Mouse (Mus musculus): ENCODE measurements at regions not wholly inside any gene's neighbourhood (a gene's known extent, or its start where the extent isn't known, plus 50 kb on each side); places are given as distances from the start of the nearest gene placed in this dataset.

DNA sequence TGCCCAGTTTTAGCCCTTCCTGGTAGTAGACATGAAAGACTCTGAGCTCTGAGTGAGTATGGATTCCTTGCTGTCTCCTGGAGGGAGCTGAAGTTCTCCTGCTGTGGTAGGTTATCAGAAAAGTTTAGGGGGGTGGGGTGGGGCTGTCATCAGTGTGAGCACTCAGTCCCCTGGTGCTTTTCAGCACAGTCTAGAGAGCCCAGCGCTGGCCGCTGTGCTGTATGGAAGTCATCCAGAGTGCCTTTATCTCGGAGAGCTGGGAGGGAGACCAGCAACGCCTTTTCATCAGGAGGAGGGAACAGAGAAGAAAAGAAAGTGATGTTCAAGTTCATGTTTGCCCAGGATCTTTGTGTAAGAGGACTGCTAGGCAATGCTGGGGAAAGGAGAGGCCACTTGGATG is 163.6 kb downstream of the Cyp26b1 start:
- Histone ChIP-seq H3K9ac (ENCODE audit: low read depth, low read length) (no peak overlapping the region), H3K4me1 (ENCODE audit: control insufficient read depth, insufficient read depth, low read length) (no peaks in the 10 kb centered on the region), H3K27me3 (ENCODE audit: control insufficient read depth, insufficient read depth, low read length) (peaks cover 68% of the 10 kb centered on the region), H3K4me3 (ENCODE audit: low read length) (no peak overlapping the region), H3K4me2 (replicated peaks; ENCODE audit: low read depth, low read length) (no peak overlapping the region), H3K36me3 (ENCODE audit: control insufficient read depth, insufficient read depth, low read length) (no peaks in the 10 kb centered on the region), H3K27ac (ENCODE audit: low read depth, low read length) (no peak overlapping the region), H3K9me3 (ENCODE audit: control insufficient read depth, low read length) (no peaks in the 10 kb centered on the region)
- WGBS, result 54% methylated on average over 4 of the region's 4 CpGs
- ATAC-seq (ENCODE audit: low FRiP score, low TSS enrichment), result no peak

GRCm38 (mm10) chr6:84429247-84429646 is 164.5 kb downstream of the Cyp26b1 start:
- no peak for ATAC-seq (ENCODE audit: low FRiP score, low TSS enrichment)
- Histone ChIP-seq H3K36me3 (ENCODE audit: control insufficient read depth, insufficient read depth, low read length) (no peaks in the 10 kb centered on the region), H3K4me2 (replicated peaks; ENCODE audit: low read depth, low read length) (no peak overlapping the region), H3K4me1 (ENCODE audit: control insufficient read depth, insufficient read depth, low read length) (no peaks in the 10 kb centered on the region), H3K27ac (ENCODE audit: low read depth, low read length) (no peak overlapping the region), H3K27me3 (ENCODE audit: control insufficient read depth, insufficient read depth, low read length) (peaks cover 70% of the 10 kb centered on the region), H3K9ac (ENCODE audit: low read depth, low read length) (no peak overlapping the region), H3K4me3 (ENCODE audit: low read length) (no peak overlapping the region), H3K9me3 (ENCODE audit: control insufficient read depth, low read length) (no peaks in the 10 kb centered on the region)
- 80% methylated on average over 8 of the region's 8 CpGs for WGBS

GRCm38 (mm10) chr6:84426691-84427090 is 167.0 kb downstream of the Cyp26b1 start:
- H3K27me3 ChIP-seq (ENCODE audit: control insufficient read depth, insufficient read depth, low read length), result peaks cover 75% of the 10 kb centered on the region
- ATAC-seq (ENCODE audit: low FRiP score, low TSS enrichment), result peak; percentile 60; the same call in 1 of the 2 replicates

DNA sequence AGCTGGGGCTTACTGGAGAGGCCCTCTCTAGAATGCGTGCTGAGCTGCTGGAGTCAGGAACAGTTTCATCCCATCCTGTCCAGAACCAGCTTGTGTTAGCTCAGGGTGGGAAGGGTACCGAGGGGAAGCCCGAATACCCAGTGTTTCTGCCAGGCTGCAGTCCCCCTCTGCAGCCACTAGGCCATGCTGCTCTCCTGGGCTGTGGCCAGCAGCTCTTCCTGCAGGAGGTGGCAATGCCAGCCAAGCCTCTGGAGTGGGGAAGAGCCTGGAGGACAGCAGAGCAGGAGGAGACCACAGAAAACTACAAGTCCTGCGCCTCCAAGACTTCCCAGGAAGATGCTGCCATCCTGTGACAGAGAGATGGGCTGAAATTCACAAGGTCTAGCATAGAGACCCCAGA is 167.9 kb downstream of the Cyp26b1 start:
- WGBS, result 52% methylated on average over 4 of the region's 4 CpGs
- ATAC-seq (ENCODE audit: low FRiP score, low TSS enrichment), result no peak
- no peak overlapping the region for H3K27ac ChIP-seq (ENCODE audit: low read depth, low read length)

More at GRCm38 (mm10) chr6:84426691-84427090, 167.0 kb downstream of the Cyp26b1 start:
- Histone ChIP-seq H3K36me3 (ENCODE audit: control insufficient read depth, insufficient read depth, low read length) (no peaks in the 10 kb centered on the region), H3K9ac (ENCODE audit: low read depth, low read length) (no peak overlapping the region), H3K9me3 (ENCODE audit: control insufficient read depth, low read length) (no peaks in the 10 kb centered on the region), H3K4me2 (replicated peaks; ENCODE audit: low read depth, low read length) (no peak overlapping the region), H3K4me1 (ENCODE audit: control insufficient read depth, insufficient read depth, low read length) (no peaks in the 10 kb centered on the region), H3K27ac (ENCODE audit: low read depth, low read length) (no peak overlapping the region), H3K4me3 (ENCODE audit: low read length) (no peak overlapping the region)
- WGBS, result 23% methylated on average over 8 of the region's 8 CpGs

DNA sequence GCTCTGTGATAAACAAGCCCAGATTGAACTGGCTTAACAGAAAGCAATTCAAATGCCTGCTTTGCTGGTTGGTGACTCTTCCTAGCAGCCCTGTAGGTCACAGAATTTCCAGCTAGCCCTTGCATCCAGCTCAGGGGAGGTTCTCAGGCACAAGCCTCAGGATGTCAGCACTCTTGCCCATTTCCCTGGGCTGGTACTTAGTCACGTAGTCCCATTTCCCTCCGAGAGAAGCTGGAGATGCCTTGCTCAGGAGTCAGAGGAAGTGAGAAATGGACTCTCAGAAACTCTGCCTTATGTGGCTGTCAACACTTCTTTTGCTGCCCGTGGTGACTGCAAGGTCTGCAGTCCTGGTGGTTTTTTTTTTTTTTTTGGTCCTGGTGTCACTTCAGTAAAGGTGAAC is 170.8 kb downstream of the Cyp26b1 start:
- H3K4me3 ChIP-seq (ENCODE audit: low read length), result no peak overlapping the region
- H3K9me3 ChIP-seq (ENCODE audit: control insufficient read depth, low read length), result no peaks in the 10 kb centered on the region
- no peaks in the 10 kb centered on the region for H3K4me1 ChIP-seq (ENCODE audit: control insufficient read depth, insufficient read depth, low read length)
- no peak overlapping the region for H3K9ac ChIP-seq (ENCODE audit: low read depth, low read length)
- no peak overlapping the region for H3K4me2 ChIP-seq (replicated peaks; ENCODE audit: low read depth, low read length)
- ATAC-seq (ENCODE audit: low FRiP score, low TSS enrichment), result no peak
- no peaks in the 10 kb centered on the region for H3K36me3 ChIP-seq (ENCODE audit: control insufficient read depth, insufficient read depth, low read length)
- H3K27ac ChIP-seq (ENCODE audit: low read depth, low read length), result no peak overlapping the region
- WGBS, result 43% methylated on average over 3 of the region's 3 CpGs
- H3K27me3 ChIP-seq (ENCODE audit: control insufficient read depth, insufficient read depth, low read length), result peaks cover 85% of the 10 kb centered on the region

More for the DNA sequence above, 167.9 kb downstream of the Cyp26b1 start:
- Histone ChIP-seq H3K4me2 (replicated peaks; ENCODE audit: low read depth, low read length) (no peak overlapping the region), H3K36me3 (ENCODE audit: control insufficient read depth, insufficient read depth, low read length) (no peaks in the 10 kb centered on the region), H3K9ac (ENCODE audit: low read depth, low read length) (no peak overlapping the region), H3K27me3 (ENCODE audit: control insufficient read depth, insufficient read depth, low read length) (peaks cover 77% of the 10 kb centered on the region), H3K9me3 (ENCODE audit: control insufficient read depth, low read length) (no peaks in the 10 kb centered on the region), H3K4me1 (ENCODE audit: control insufficient read depth, insufficient read depth, low read length) (no peaks in the 10 kb centered on the region), H3K4me3 (ENCODE audit: low read length) (no peak overlapping the region)

- Histone ChIP-seq H3K4me3 (ENCODE audit: low read length) (no peak overlapping the region), H3K4me1 (ENCODE audit: control insufficient read depth, insufficient read depth, low read length) (0 out of 2 replicates have a peak, but pooled peaks cover 5% of the 10 kb centered on the region), H3K36me3 (ENCODE audit: control insufficient read depth, insufficient read depth, low read length) (no peaks in the 10 kb centered on the region), H3K4me2 (replicated peaks; ENCODE audit: low read depth, low read length) (no peak overlapping the region), H3K27me3 (ENCODE audit: control insufficient read depth, insufficient read depth, low read length) (peaks cover 68% of the 10 kb centered on the region), H3K9ac (ENCODE audit: low read depth, low read length) (no peak overlapping the region), H3K9me3 (ENCODE audit: control insufficient read depth, low read length) (no peaks in the 10 kb centered on the region), H3K27ac (ENCODE audit: low read depth, low read length) (no peak overlapping the region)
- no peak for ATAC-seq (ENCODE audit: low FRiP score, low TSS enrichment)
- 78% methylated on average over 2 of the region's 2 CpGs for WGBS
Observed at GRCm38 (mm10) chr6:84419691-84420090, 174.0 kb downstream of the Cyp26b1 start.

DNA sequence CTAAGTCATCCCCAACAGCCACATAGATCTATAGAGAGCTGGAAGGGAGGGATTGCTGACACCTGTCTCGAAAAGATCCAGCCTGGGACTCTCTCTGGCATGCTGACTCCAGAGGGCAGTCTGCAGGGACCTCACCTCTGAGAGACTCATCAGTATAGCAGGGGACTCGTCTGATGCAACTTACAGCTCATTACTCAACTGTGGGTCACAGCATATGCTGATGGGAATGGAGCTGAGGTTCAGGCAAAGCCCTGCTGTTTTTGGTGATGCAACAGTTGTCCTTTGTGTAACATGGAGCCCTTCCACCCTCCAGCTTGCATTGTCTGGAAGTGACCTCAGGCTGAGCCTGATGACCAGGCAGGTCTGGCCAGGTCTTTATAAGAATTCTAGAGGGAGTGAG is 174.4 kb downstream of the Cyp26b1 start:
- Histone ChIP-seq H3K4me3 (ENCODE audit: low read length) (no peak overlapping the region), H3K4me2 (replicated peaks; ENCODE audit: low read depth, low read length) (no peak overlapping the region), H3K9me3 (ENCODE audit: control insufficient read depth, low read length) (no peaks in the 10 kb centered on the region), H3K27ac (ENCODE audit: low read depth, low read length) (no peak overlapping the region), H3K27me3 (ENCODE audit: control insufficient read depth, insufficient read depth, low read length) (peaks cover 68% of the 10 kb centered on the region), H3K36me3 (ENCODE audit: control insufficient read depth, insufficient read depth, low read length) (no peaks in the 10 kb centered on the region), H3K4me1 (ENCODE audit: control insufficient read depth, insufficient read depth, low read length) (0 out of 2 replicates have a peak, but pooled peaks cover 5% of the 10 kb centered on the region), H3K9ac (ENCODE audit: low read depth, low read length) (no peak overlapping the region)
- no peak for ATAC-seq (ENCODE audit: low FRiP score, low TSS enrichment)
- 52% methylated on average over 2 of the region's 2 CpGs for WGBS

- Histone ChIP-seq H3K9ac (ENCODE audit: low read depth, low read length) (no peak overlapping the region), H3K27ac (ENCODE audit: low read depth, low read length) (no peak overlapping the region), H3K27me3 (ENCODE audit: control insufficient read depth, insufficient read depth, low read length) (peaks cover 74% of the 10 kb centered on the region), H3K4me3 (ENCODE audit: low read length) (no peak overlapping the region), H3K4me1 (ENCODE audit: control insufficient read depth, insufficient read depth, low read length) (0 out of 2 replicates have a peak, but pooled peaks cover 5% of the 10 kb centered on the region), H3K4me2 (replicated peaks; ENCODE audit: low read depth, low read length) (no peak overlapping the region), H3K36me3 (ENCODE audit: control insufficient read depth, insufficient read depth, low read length) (no peaks in the 10 kb centered on the region), H3K9me3 (ENCODE audit: control insufficient read depth, low read length) (no peaks in the 10 kb centered on the region)
- WGBS, result 13% methylated on average over 11 of the region's 11 CpGs
- peak; percentile 63; the same call in 1 of the 2 replicates for ATAC-seq (ENCODE audit: low FRiP score, low TSS enrichment)
Observed at GRCm38 (mm10) chr6:84416992-84417636, 176.6 kb downstream of the Cyp26b1 start.

- H3K36me3 ChIP-seq (ENCODE audit: control insufficient read depth, insufficient read depth, low read length), result no peaks in the 10 kb centered on the region
- ATAC-seq (ENCODE audit: low FRiP score, low TSS enrichment), result no peak
- WGBS, result 63% methylated on average over 5 of the region's 5 CpGs
Observed at GRCm38 (mm10) chr6:84414400-84414799, 179.3 kb downstream of the Cyp26b1 start.

More at GRCm38 (mm10) chr6:84414400-84414799, 179.3 kb downstream of the Cyp26b1 start:
- Histone ChIP-seq H3K4me2 (replicated peaks; ENCODE audit: low read depth, low read length) (no peak overlapping the region), H3K4me3 (ENCODE audit: low read length) (no peak overlapping the region), H3K4me1 (ENCODE audit: control insufficient read depth, insufficient read depth, low read length) (peaks cover 9% of the 10 kb centered on the region; the same call in 1 of the 2 replicates), H3K9me3 (ENCODE audit: control insufficient read depth, low read length) (no peaks in the 10 kb centered on the region), H3K9ac (ENCODE audit: low read depth, low read length) (no peak overlapping the region), H3K27me3 (ENCODE audit: control insufficient read depth, insufficient read depth, low read length) (peaks cover 54% of the 10 kb centered on the region), H3K27ac (ENCODE audit: low read depth, low read length) (no peak overlapping the region)

All from kidney, embryonic 14.5 days (tissue).